Mouse (Mus musculus) gastrocnemius, postnatal 36 days (tissue): ENCODE results near the gene Srm. TPM values are rescaled to one million over a fixed set of nuclear protein-coding genes. Genes with fewer than 3 reads are reported as not detected.

Experiments used
- DNase-seq, 2 experiments: peaks; one replicate each; pipeline ENCODE4 v3.0.0; 2022
- intact Hi-C: fragments of 180-260 bp; cut with DNase I; formaldehyde crosslinking; loops from one replicate; pipeline ENCODE4 v1.15.1; 2025
- total RNA-seq, 2 experiments: library from RNA; stranded (reverse); gene quantifications; 2 replicates each; pipeline ENCODE4 v1.2.3; 2021

The Srm gene
- total RNA-seq, 2 experiments from 2014 or later = 10.2 to 14.4 TPM

DNA sequence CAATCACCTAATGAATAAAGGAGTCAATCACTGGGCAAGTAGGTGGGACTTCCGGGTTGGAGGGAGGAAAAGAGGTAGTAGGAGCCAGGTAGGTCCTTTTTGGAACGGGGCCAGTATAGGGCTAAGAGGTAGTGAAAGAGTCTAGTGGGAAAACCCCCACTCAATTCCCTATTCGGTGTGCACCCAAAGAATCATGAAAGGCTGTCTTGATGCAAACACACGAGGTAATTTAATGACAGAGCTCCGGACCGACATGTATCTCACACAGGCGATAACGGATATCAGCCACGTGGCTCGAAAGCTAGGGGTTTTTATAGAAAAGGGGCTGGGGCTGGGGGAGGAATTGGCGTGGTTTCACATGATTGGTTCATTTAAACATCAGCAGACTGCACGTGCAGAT is 7.5 kb downstream of the Srm start:
- intact Hi-C loops = no loop called here
- DNase-seq = no peak

DNA sequence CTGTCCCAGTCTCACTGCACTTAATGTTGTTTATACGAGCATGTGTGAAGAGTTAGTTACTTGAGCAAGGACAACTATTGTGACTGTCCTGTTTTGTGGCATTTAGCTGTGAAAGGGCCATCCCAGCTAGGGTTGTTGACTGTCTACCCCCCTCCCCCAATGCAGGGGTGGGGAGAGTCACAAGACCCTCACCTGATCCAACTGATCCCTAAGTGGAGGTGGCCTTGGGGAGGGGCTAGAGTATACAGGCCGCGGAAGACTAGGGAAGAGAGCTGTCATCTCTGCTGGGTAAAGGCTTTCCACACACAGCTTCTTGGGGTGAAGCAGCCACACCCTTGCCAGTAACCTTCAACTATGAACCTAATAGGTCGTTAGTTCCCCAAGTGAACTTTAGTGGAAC is 9.0 kb downstream of the Srm start:
- intact Hi-C loops = no loop called here
- DNase-seq = peak in 1 of 2 experiments; percentile 3

DNA sequence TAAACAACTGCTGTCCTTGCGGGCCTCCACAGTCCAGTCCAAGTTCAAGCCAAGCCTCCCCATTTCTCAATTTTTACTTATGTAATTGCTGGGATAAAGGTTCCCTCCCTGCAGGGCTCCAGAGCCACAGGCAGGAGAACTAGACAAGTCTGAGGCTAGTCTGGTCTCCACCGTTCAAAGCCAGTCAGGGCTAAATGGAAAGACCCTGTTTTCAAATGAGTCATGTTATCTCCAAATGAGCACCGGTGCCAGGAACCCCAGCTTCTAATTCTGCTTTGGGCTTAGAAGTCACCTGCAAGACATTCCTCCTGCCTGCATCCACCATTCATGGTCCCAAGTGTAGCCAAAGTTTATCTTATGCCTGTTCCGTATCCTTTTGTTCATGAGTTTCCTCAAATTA is 10.6 kb downstream of the Srm start:
- intact Hi-C loops = no loop called here
- DNase-seq = no peak

DNA sequence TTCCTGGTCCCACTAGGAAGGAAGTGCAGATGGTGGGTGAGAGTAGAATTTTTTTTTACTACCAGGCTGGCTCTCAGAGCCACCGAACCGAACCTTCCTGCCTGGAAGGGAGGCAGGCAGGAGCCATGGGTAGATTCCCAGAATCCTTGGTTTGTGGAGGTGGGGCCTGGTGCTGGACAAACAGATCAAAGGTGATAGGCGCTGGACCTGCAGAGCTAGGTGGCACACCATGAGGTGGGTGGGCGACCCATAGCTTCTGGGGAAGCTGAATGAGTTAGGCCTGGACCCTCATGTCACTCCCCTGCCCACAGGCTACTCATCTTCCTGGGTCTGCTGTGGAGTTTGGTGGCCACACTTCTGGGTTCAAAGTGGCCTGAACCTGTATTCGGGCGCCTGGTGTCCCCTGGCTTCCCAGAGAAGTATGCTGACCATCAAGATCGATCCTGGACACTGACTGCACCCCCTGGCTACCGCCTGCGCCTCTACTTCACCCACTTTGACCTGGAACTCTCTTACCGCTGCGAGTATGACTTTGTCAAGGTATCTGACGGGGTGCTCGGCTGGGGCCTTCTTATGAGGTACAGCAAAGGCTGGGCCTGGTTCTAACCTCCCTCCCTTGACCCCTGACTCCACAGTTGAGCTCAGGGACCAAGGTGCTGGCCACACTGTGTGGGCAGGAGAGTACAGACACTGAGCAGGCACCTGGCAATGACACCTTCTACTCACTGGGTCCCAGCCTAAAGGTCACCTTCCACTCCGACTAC is 11.2 kb downstream of the Srm start, which contains the start of gene Masp2:
Gene Masp2 (plus strand): TSS at position 198 of the 764 bp plus-strand sequence.
- no peak for DNase-seq
- intact Hi-C loops = no loop called here

DNA sequence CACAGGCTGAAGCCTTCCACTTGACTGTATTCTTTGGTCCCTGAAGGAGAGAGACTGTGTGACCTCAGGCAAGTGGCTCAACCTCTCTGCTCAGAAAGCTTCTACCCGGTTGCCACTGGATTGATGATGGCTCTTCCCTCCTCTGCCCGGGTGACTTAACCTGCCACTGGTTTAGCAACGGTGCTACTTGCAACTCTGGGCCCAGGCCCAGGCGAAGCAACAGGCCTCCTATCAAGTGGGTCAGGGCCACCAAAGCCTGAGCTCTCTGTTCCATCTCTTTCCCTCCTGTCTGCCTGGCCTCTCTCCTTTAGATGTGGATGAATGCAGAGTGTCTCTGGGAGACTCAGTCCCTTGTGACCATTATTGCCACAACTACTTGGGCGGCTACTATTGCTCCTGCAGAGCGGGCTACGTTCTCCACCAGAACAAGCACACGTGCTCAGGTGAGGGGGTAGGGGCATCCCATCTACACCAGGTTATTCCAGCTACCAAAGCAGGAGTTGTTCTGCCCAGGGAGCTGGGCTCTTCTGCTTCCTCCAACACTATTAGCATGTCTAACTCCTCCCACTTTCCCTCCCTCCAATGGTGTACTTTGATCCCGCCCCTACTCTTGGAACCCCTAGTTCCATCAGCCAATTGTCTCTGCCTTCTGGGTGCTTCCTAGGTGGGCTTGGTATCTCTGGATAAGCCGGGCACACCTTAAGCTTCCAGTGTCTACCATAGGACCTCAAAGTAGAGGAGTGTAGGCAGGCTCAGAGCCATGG is 12.3 kb downstream of the Srm start:
- intact Hi-C loops = no loop called here
- no peak for DNase-seq

DNA sequence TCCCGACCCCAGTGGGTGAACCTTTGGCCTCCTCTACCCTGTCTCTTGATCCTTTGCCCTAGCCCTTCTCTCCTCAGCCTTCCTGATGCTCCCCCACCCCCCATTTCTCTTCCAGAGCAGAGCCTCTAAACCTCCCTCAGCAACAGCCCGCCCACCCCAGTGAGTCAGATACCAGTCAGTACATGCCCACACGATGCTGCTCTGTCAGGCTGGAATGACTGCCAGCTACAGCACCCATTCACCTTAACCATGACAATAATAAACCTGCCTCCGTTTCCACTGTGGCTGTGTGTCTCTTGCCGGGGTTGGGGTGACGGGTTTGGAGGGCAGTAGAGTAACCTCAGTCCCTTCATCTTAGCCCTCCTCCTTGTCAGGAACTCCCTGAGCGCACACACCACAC is 12.8 kb downstream of the Srm start:
- DNase-seq = no peak
- intact Hi-C loops = no loop called here

DNA sequence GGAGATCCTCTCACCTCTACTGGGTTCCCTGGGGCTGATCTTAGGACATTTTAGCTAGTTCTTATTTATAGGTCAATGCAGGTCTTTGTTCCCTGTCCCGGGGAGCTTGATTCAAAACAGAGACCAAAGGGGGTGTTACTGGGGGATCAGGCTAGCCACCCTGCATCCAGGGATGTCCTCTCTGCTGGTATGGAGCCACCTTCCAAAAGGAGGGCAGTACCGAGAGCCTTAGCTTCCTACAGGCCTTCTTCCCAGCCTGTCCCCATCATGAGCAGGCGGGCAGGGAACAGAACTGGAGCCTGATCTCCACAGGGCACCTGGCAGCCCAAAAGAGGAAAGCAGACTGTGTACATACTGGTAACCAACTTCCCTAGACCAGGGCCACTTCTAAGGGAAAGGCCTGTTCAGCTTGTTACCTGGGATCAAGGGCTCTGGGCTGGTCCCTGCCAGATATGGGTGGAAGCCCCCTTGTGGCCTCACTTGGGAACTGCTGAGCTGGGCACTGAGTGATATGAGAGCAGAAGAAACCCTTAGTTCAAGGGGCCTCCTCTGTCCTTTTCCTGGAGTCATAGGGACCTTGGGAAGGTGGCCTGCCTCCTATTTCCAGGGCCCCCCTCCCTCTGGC is 13.3 kb downstream of the Srm start:
- peak; percentile 42 to 51 for DNase-seq

DNA sequence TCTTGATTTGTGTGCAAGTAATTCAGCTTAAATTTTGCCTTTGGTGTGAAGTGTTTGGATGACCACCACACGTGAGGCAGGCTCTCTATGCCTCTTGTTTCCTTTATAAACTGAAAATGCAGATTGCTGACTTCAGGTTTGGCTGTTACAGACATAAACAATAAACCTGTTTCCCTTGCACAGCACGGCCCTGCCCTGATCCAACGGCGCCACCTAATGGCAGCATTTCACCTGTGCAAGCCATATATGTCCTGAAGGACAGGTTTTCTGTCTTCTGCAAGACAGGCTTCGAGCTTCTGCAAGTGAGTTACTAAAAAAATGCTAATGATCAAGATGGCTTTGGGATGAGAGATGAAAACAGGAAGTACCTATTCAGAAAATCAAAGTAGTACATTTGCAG is 16.5 kb downstream of the Srm start:
- peak; percentile 61 to 66 for DNase-seq
- intact Hi-C loops = no loop called here

More for the DNA sequence above, 13.3 kb downstream of the Srm start:
- intact Hi-C loops = no loop called here

DNA sequence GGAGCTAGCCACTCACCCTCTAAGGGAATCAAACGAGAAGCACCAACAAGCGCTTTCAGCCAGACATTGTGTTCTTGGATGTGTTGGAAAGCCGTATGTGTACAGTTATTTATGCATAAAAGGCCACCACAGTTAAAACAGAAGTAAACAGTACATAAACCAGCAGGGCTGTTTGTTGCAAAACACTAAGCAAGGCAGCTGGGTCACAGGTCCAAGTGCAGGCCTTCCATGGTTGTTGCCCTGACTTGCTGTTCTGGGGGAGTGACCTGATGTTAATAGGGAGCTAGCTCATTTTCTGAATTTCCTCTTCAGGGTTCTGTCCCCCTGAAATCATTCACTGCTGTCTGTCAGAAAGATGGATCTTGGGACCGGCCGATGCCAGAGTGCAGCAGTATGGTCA is 18.5 kb downstream of the Srm start:
- intact Hi-C loops = no loop called here
- DNase-seq = no peak

DNA sequence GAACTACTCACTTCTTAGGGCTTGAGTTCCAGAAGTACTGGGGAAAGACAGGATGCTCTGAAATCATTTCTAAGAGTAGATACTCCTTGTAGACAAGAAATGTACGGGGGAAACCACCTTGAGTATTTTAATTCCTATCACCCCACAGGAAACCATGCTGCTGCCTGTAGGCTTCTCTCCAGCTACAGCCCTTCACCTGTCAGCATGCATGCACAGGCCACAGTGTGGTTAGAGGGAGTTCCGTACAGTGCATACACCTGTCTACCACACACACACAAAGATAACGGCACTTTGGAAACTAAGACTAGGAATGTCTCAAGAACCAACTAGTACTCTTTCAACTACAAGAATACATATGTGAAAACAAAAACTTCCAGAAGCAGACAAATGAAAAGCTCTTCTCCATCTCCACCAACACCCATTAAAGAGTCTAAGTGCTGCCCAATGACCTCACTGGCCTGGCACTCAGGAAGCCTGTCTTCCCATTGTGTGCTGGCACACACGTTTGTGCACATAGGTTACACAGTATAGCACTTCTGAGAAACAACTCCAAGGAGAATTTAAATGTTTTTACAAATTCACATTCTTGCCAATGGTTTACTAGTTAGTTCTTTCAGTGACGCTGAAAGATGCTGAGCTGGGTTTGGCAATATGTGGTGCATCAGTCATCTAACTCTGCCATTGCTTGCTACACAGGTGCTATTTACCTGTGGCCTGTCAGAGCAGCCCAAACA is 19.5 kb downstream of the Srm start:
- DNase-seq = no peak
- intact Hi-C loops = no loop called here

DNA sequence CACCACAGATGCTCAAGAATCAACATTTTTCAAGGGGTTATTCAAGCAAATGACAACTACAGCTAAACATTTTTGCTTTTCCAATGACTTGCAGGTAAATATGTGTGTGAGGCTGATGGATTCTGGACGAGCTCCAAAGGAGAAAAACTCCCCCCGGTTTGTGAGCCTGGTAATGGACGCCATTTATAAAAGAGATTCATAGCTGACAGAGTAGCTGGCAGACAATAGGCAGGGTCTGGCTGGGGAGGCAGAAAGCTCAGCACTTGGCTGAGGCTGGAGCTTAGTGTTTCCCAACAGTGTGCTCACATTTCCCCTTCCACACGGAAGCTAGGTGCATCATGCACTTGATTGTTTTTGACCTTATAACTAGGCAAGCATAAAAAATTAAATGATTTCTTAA is 21.3 kb downstream of the Srm start:
- intact Hi-C loops = no loop called here

DNA sequence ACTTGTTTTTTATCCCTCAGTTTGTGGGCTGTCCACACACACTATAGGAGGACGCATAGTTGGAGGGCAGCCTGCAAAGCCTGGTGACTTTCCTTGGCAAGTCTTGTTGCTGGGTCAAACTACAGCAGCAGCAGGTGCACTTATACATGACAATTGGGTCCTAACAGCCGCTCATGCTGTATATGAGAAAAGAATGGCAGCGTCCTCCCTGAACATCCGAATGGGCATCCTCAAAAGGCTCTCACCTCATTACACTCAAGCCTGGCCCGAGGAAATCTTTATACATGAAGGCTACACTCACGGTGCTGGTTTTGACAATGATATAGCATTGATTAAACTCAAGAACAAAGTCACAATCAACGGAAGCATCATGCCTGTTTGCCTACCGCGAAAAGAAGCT is 22.4 kb downstream of the Srm start:
- intact Hi-C loops = no loop called here
- DNase-seq = no peak

More for the DNA sequence above, 21.3 kb downstream of the Srm start:
- DNase-seq = no peak

DNA sequence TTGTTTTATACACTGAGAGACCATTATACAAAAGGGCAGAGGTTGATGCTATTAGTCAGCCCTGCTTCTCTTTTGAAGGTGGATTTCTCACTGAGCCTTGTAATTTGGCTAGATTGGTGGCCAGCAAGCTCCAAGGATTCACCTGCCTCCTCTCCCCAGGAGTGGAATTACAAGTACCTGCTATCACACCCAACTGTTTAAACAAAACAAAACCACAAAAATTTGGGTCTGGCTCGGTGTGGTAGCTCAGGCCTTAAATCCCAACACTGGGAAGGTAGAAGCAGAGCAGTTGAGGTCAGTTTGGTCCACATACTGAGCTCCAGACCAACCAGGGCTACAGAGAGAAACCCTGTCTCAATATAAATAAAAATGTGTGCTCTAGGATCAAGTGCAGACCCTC is 28.5 kb downstream of the Srm start:
- intact Hi-C loops = no loop called here
- DNase-seq = no peak

DNA sequence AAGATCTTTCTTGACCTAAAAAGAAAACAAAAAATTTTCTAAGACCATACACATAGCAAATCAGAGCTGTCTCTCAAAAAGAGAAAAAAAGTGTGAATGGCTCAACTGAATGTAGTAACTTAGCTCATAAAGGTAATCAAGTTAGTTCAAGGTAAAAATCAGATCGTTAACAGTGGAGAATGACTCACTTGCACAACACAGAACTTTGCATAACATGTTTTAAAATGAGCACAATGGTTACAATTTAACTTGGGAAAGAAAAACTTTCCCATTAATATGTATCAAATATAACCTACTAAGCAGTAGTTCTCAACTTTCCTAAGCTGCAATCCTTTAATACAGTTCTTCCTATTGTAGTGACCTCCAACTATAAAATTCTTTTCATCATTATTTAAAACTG is 29.4 kb downstream of the Srm start:
- DNase-seq = no peak
- intact Hi-C loops = no loop called here

DNA sequence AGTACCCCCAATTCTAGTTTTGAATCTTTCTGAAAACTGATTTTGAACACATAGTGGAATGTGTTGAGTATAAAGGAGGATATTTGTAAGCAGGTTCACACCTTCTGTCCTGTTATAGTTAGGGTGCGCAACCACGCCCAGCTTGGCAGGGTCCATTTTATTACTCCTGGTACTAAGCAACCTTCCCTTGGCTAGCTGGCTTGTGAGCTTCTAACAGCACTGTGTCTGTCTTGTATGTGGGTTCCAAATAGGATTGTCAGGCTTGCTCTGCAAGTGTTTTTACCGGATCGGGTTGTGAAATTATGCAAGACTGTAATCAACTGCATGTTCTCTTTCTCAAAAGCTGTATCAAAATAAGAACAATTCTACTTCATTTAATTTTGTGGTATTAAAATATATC is 31.2 kb downstream of the Srm start:
- DNase-seq = no peak
- intact Hi-C loops = no loop called here

DNA sequence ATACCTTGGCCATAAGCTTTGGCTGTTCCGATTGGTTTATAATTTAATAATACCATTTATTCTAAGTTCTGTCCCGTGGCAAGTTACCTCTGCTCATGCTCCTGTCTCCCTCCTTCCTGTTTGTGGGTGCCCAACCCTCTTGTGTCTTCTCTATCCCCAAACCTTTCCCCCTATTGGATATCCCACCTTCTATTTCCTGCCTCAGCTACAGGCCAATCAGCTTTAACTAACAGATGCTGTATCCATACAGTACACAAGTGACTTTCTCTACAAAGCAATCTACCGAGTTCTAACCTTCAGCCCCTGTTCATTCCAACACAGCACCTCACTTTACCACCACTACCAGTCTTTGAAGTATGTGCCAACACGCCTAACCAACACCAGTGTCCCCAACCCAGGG is 32.3 kb downstream of the Srm start:
- no peak for DNase-seq
- intact Hi-C loops = no loop called here

DNA sequence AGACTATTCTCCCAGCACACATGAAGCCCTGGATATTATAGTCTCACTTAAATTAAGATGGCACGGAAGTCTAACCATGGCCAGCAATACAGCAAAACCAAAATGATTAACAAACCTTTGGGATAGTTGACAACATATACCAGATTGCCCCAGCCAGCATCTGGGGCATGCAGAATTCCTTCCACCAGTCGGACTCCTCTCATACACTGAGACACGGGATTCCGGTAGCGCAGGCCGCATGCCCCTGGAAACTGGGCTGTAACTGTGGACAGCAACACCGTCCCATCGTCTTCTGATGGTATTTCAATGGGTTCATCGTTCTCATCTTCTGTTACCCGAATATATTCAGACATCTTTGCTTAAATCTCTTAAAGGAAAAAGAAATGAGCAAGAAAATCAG is 33.7 kb downstream of the Srm start:
- DNase-seq = no peak
- intact Hi-C loops = no loop called here

DNA sequence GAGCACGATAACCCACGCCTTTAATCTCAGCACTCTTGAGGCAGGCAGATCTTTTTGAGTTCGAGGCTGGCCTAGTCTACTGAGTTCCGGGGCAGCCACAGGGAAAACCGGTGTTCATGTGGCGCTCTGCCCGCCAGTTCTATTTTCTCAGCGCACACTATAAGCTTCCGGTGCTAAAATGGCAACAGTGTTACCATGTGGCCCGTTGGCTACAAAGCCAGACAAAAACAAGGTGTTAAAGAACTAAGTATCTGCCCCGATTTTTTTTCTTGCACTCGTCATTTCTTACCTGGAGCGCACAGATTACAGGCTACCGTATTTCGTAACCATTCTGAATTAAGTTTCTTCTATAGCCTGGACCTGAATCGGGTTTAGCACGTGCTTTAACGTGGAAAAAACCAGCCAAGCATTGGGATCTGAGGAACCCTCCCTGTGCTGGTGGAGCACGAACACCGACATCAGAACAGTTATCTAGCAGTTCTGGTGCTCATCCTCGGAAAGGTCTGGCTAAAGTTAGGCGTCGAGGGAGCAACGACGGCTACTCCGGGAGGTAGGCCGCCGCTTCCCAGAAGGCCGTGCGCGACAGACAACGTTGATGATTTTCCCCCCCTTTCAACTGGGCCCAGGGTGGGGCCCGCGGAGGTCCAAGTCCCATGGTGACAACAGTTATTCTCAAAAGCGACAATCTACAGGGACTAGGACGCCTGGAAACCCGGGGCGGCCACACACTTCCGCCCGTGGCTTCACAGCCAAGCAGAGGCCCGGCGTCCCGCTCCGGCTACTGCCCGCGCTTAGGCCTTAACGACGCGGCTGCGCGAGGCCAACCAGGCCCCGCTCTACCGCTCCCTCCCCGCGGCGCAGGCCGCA is 34.7 kb downstream of the Srm start:
- intact Hi-C loops = no loop called here
- DNase-seq = no peak

DNA sequence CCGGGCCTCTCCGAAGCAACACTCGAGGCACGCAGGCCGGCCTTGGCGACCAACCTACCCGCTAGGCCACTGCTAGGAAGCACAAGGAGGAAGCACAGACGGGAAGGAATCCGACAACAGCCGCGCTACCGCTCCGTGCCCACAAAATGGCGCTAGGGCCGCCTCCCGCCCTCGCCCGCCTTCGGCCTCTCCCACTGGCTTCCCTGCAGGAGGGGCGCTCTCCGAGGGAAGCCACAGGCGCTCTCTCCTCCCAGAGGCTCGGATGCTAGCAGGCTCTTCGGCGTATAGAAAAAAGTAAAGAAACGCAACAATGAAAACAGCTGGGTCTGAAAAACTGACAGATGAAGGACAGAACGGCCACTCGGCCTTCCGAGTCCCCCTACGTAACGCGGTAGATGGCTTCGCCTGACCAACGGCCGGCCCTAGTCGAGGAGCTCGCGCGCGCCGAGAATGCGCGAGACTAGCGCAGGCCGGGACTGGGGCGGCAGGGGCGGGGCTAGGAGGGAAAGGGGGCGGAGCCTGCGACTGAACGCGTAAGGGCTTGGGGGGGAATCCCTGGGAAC is 35.4 kb downstream of the Srm start, which contains the start of gene Tardbp:
Gene Tardbp (minus strand): TSS at position 397 of the 563 bp plus-strand sequence.
- DNase-seq = peak; percentile 91 to 95
- intact Hi-C loops = no loop called here

DNA sequence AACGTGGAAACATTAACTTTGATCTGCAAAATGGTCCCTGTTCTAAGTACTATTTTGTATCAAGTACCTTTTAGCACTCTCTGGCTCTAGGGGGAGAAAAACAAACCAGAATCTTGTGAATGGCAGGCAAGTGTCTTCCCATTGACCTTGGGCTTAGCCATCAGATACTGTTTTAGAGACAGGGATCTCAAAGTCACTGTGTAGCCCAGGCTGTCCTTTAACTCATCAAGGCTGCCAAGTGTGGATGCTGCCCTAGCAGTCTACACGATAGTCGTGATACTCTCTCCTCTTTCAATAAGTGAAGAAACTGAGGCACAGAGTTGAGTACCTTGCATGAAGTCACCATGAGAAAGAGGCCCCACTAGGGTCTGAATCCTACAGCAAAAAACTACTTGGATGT is 35.9 kb downstream of the Srm start:
- no peak for DNase-seq
- intact Hi-C loops = no loop called here
